Mouse (Mus musculus) bone marrow, adult 2 months (tissue): ENCODE results near the gene Daglb.

Source experiments
- CTCF ChIP-seq: fragments of 200-500 bp; IDR thresholded peaks from 2 replicates; pipeline ENCODE4 v1.5.1; 2011; ENCODE audit warnings: low read length, control low read depth; ENCODE audit not compliant: control insufficient read depth, insufficient read depth
- POLR2A ChIP-seq: fragments of 200-500 bp; IDR thresholded peaks from 2 replicates; pipeline ENCODE4 v1.6.1; 2011; ENCODE audit warnings: low read depth, mild to moderate bottlenecking, control low read depth, low read length, borderline replicate concordance; ENCODE audit not compliant: control insufficient read depth

GRCm38 (mm10) chr5:143487998-143488397 lies 23.6 kb downstream of the Daglb start:
- no peak for TF ChIP-seq POLR2A
- TF ChIP-seq CTCF: no peak
